Mouse (Mus musculus) MN1 (cell line): Measurements from ENCODE around the gene Olfr894.
"Not testable (repeated sequence)": the region's sequence is repeated elsewhere in the genome, so short reads cannot be mapped to it uniquely, and the experiment has no call there.

Experiments used
- DNase-seq: peaks from one replicate; pipeline ENCODE4 v3.0.0-alpha.2; 2016; ENCODE audit warnings: low spot score

Gene Olfr894

DNA sequence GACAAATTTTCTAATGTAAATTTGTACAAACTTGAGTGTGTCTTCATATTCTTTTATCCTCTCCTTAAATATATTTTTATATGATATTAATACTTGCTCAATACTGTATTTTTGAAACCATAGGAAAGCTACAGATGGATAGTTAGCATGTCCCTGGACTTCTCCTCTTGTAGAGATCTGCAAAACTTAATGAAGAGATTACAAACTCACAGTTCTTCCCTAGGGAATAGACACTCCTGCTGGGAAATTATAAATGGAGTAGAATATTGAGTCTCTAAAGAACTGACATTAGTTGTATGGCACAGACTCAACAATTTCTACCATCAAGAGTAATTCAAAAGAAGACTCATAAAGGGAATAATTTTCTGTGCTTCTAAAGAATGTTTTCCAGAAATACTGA lies at the start of gene Olfr894:
TSS of gene Olfr894 (plus strand) at position 301 of the 400 bp plus-strand sequence.
- no peak for DNase-seq

DNA sequence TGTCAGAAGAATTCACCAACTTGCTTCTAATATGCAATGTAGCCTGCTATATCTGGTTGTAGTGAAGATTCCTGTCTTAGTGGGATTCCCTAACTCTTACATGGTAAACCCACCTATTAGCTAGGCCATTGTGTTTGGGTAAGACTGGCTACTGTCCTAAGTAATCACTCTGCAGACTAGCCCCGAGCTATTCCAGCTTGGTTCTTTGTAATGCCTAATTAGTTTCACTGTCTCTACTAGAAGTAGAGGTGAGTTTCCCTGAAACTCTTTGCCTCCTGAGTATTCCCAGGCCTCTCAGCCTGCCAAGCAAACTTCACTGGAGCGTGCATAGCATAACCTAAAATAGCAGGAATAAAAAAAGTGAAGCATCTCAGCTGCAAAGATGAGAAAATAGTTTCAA lies 49.5 kb upstream of the Olfr894 start:
- DNase-seq = not testable (repeated sequence)

- DNase-seq = no peak
Measured at GRCm38 (mm10) chr9:38180721-38181120, 37.1 kb upstream of the Olfr894 start, which contains the start of gene Olfr891. Gene Olfr891 (minus strand): TSS chr9:38180821.

- DNase-seq = no peak
Measured at GRCm38 (mm10) chr9:38208065-38208464, 9.8 kb upstream of the Olfr894 start, which contains the start of gene Olfr893. Gene Olfr893 (plus strand): TSS chr9:38208365.

DNA sequence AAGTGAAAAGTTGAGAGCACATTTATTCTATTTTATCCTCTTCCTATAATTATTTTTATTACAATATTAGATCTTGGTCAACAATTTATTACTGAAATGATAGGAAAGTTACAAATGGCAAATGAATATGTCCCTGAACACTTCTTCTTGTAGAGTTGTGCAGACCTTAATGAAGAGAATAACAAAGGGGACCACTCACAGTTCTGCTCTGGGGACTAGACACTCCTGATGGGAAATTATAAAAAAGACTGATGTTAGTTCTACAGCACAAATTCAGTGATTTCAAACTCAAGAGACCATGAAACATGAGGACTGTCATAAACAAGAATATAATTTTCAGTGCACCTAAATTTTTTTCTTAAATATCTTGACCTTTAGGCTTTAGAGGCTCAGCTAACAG lies 34.6 kb downstream of the Olfr894 start, which contains the start of gene Olfr143:
TSS of gene Olfr143 (plus strand) at position 301 of the 400 bp plus-strand sequence.
- DNase-seq = no peak

GRCm38 (mm10) chr9:38267551-38267950 lies 49.7 kb downstream of the Olfr894 start, which contains the start of gene Olfr895:
Gene Olfr895 (plus strand): TSS chr9:38267851.
- no peak for DNase-seq
